Mouse (Mus musculus) ES-E14 (cell line): ENCODE data around the gene Sim1.

Experiments used
- CHD2 ChIP-seq: IDR thresholded peaks from 2 replicates; pipeline ENCODE4 v1.6.1; 2014; ENCODE audit warnings: mild to moderate bottlenecking, low read depth, low read length, inconsistent platforms
- ZNF384 ChIP-seq: IDR thresholded peaks from 2 replicates; pipeline ENCODE4 v1.6.1; 2012; ENCODE audit warnings: low read depth, low read length, inconsistent platforms

- TF ChIP-seq ZNF384 (no peak), CHD2 (no peak)
Measured at GRCm38 (mm10) chr10:50973625-50974024, 79.1 kb downstream of the Sim1 start.
